Mouse (Mus musculus) liver, embryonic 12.5 days (tissue): Measurements from ENCODE around the gene Rbfox3. TPM values are rescaled to one million over a fixed set of nuclear protein-coding genes. Genes with fewer than 3 reads are reported as not detected.

ENCODE experiments used
- ATAC-seq: fragments of 200-750 bp; cut with Nextera tagmentation; 2 replicates; pipeline ENCODE4 v1.8.0; 2017; ENCODE audit warnings: moderate number of reproducible peaks, mild to moderate bottlenecking, moderate library complexity
- H3K27ac ChIP-seq: fragments of 300-500 bp; sonication (generic); 2 replicates; pipeline ENCODE4 v1.5.1; 2016; ENCODE audit warnings: mild to moderate bottlenecking
- H3K27me3 ChIP-seq: fragments of 300-500 bp; sonication (generic); replicated peaks from 2 replicates; pipeline ENCODE4 v1.6.1; 2016; ENCODE audit warnings: mild to moderate bottlenecking, moderate library complexity
- H3K36me3 ChIP-seq: fragments of 300-500 bp; sonication (generic); 2 replicates; pipeline ENCODE4 v1.6.1; 2016; ENCODE audit warnings: mild to moderate bottlenecking, moderate library complexity
- H3K4me1 ChIP-seq: fragments of 300-500 bp; sonication (generic); 2 replicates; pipeline ENCODE4 v1.6.1; 2016
- H3K4me2 ChIP-seq: fragments of 300-500 bp; sonication (generic); 2 replicates; pipeline ENCODE4 v1.6.1; 2016; ENCODE audit warnings: mild to moderate bottlenecking, moderate library complexity
- H3K4me3 ChIP-seq: fragments of 300-500 bp; sonication (generic); 2 replicates; pipeline ENCODE4 v1.5.1; 2016; ENCODE audit warnings: mild to moderate bottlenecking, moderate library complexity
- H3K9ac ChIP-seq: fragments of 300-500 bp; sonication (generic); 2 replicates; pipeline ENCODE4 v1.6.1; 2016; ENCODE audit warnings: mild to moderate bottlenecking, moderate library complexity
- H3K9me3 ChIP-seq: fragments of 300-500 bp; sonication (generic); replicated peaks from 2 replicates; pipeline ENCODE4 v1.6.1; 2016; ENCODE audit warnings: mild to moderate bottlenecking, moderate library complexity
- WGBS: fragments of 180-500 bp; shearing (Covaris S2); methylation state at CpG from one replicate; pipeline ENCODE4 v1.1.7; 2016; ENCODE audit not compliant: insufficient replicate concordance; 5-methylcytosine and 5-hydroxymethylcytosine counted together
- polyA plus RNA-seq: library from polyadenylated mRNA; unstranded; fragments of >200 nt; fragmentation: Nextera tagmentation; extraction: Ambion mirVana; gene quantifications from 2 replicates; pipeline ENCODE4 v1.2.1, GENCODE M21; 2016

Gene Rbfox3
- polyA plus RNA-seq, 1 experiment from 2014 or later = 0.46 TPM

DNA sequence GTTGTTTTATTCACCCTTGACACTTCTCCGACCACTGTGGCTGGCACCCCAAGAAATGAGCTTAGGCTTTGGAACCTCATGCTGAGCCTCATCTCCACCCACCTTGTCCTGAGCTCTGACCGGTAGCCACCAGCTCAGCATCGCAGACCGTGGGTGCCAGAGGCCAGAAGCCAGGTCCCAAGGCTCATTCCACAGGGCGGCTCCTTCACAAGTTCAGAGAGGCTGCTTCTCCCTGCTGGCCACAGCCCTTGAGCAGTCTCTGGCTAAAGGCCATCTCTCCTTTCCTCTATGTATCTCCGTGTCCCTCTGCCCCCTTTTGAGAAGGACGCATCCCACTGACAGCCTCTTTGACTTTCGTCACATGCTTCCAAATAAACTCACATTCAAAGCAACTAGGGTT is 23.0 kb downstream of the Rbfox3 start:
- ATAC-seq = no peak
- Histone ChIP-seq H3K4me1 (no peaks in the 10 kb centered on the region), H3K9me3 (no peaks in the 10 kb centered on the region), H3K9ac (no peak overlapping the region), H3K36me3 (no peaks in the 10 kb centered on the region), H3K4me3 (no peak overlapping the region), H3K4me2 (no peak overlapping the region), H3K27me3 (peaks cover 8% of the 10 kb centered on the region; the same call in 1 of the 2 replicates), H3K27ac (no peak overlapping the region)
- WGBS = 60% methylated on average over 8 of the region's 8 CpGs

GRCm38 (mm10) chr11:118887206-118887605 is 24.2 kb downstream of the Rbfox3 start:
- Histone ChIP-seq H3K27ac (no peak overlapping the region), H3K9ac (no peak overlapping the region), H3K4me1 (no peaks in the 10 kb centered on the region), H3K4me2 (no peak overlapping the region), H3K9me3 (no peaks in the 10 kb centered on the region), H3K4me3 (no peak overlapping the region), H3K36me3 (no peaks in the 10 kb centered on the region), H3K27me3 (peaks cover 8% of the 10 kb centered on the region; the same call in 1 of the 2 replicates)
- ATAC-seq = no peak

- no peak overlapping the region for H3K27ac ChIP-seq
- no peak overlapping the region for H3K4me3 ChIP-seq
- peaks cover 8% of the 10 kb centered on the region; the same call in 1 of the 2 replicates for H3K27me3 ChIP-seq
- H3K36me3 ChIP-seq = no peaks in the 10 kb centered on the region
- no peaks in the 10 kb centered on the region for H3K9me3 ChIP-seq
- 76% methylated on average over 11 of the region's 11 CpGs for WGBS
- H3K4me2 ChIP-seq = no peak overlapping the region
- H3K9ac ChIP-seq = no peak overlapping the region
- no peak for ATAC-seq
- no peaks in the 10 kb centered on the region for H3K4me1 ChIP-seq
Observed at GRCm38 (mm10) chr11:118886269-118886965, 25.0 kb downstream of the Rbfox3 start.

GRCm38 (mm10) chr11:118885604-118886003 is 25.8 kb downstream of the Rbfox3 start:
- 66% methylated on average over 8 of the region's 8 CpGs for WGBS
- Histone ChIP-seq H3K4me1 (no peaks in the 10 kb centered on the region), H3K27me3 (peaks cover 8% of the 10 kb centered on the region; the same call in 1 of the 2 replicates), H3K36me3 (no peaks in the 10 kb centered on the region), H3K27ac (no peak overlapping the region), H3K4me2 (no peak overlapping the region), H3K4me3 (no peak overlapping the region), H3K9me3 (no peaks in the 10 kb centered on the region), H3K9ac (no peak overlapping the region)
- no peak for ATAC-seq

DNA sequence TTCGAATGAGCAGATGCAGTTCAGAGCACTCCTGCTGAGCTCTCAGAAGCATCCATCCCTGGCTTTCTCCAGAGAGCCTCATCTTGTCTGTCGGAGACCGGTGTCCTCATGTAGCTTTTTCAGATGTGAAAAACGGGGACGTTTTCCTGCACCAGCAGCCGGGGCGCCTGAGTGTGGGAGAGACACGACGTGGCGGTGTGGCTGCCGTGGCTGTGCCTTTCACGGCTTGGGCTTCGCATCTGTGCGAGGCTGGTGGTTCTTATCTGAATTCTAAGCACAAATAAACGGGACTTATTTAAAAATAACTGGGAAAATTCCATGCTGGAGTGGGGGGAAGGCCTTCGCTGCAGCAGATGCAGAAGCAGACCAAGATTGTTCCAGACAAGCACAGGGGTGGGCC is 26.3 kb downstream of the Rbfox3 start:
- Histone ChIP-seq H3K27ac (no peak overlapping the region), H3K4me1 (no peaks in the 10 kb centered on the region), H3K27me3 (peaks cover 8% of the 10 kb centered on the region; the same call in 1 of the 2 replicates), H3K9me3 (no peaks in the 10 kb centered on the region), H3K9ac (no peak overlapping the region), H3K4me3 (no peak overlapping the region), H3K36me3 (no peaks in the 10 kb centered on the region), H3K4me2 (no peak overlapping the region)
- 74% methylated on average over 16 of the region's 16 CpGs for WGBS
- no peak for ATAC-seq

DNA sequence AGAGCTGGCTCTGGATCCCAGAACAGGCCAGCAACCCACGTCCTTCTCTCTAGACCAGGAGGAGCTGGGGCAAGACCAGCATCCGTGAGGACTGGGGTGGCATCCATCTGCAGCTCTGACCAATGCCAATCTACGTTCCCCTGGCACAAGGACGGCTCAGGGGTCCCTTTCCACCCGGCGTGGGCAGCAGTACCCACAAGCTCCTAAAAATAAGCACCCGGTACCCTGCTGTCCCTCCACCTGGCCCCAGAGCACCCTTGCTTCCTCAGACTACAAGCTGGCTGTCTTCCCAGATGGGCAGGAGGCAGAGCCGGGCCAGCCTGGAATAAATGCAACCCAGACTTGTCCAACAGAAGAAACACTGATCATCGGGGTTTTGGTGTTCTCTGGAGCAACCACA is 28.3 kb downstream of the Rbfox3 start:
- Histone ChIP-seq H3K36me3 (no peaks in the 10 kb centered on the region), H3K27me3 (no peaks in the 10 kb centered on the region), H3K4me3 (no peak overlapping the region), H3K9ac (no peak overlapping the region), H3K27ac (no peak overlapping the region), H3K9me3 (no peaks in the 10 kb centered on the region), H3K4me1 (no peaks in the 10 kb centered on the region), H3K4me2 (no peak overlapping the region)
- WGBS = 62% methylated on average over 9 of the region's 9 CpGs
- ATAC-seq = no peak

DNA sequence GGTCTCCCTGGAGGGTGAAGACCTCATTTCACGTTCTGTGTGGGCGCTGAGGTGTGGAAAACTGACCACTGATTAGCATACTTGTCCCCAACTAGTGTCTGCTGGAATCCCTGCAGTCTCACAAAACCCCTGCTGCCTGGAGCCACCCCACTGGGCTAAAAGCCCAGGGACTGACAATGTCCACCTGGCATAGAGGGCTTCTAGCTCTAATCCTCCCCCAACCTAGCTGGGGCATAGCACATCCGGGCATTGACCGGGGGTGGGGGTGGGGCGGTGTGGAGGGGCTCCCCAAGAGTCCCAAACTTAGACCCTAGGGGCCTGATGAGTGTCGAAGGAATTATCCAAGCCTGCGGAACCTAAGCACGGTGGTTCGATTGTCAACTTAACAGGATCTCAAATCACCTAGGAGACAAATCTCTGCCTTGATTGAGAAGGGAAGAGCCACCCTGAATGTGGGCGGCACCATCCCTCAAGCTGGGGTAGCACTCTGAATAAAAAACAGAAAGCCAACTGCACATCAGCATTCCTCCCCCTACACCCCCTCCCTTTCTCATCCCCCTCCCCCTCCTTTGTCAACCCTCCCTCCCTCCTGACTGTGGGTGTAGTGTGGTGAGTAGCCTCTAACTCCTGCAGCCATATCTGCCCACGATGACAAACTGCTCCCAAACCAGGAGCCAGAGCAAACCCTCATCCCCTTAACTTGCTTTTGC is 29.5 kb downstream of the Rbfox3 start:
- H3K27ac ChIP-seq = no peak overlapping the region
- WGBS = 25% methylated on average over 11 of the region's 11 CpGs
- H3K4me1 ChIP-seq = no peaks in the 10 kb centered on the region
- no peaks in the 10 kb centered on the region for H3K27me3 ChIP-seq
- H3K9me3 ChIP-seq = no peaks in the 10 kb centered on the region
- H3K4me2 ChIP-seq = no peak overlapping the region
- no peaks in the 10 kb centered on the region for H3K36me3 ChIP-seq
- H3K4me3 ChIP-seq = no peak overlapping the region
- no peak for ATAC-seq
- H3K9ac ChIP-seq = no peak overlapping the region

DNA sequence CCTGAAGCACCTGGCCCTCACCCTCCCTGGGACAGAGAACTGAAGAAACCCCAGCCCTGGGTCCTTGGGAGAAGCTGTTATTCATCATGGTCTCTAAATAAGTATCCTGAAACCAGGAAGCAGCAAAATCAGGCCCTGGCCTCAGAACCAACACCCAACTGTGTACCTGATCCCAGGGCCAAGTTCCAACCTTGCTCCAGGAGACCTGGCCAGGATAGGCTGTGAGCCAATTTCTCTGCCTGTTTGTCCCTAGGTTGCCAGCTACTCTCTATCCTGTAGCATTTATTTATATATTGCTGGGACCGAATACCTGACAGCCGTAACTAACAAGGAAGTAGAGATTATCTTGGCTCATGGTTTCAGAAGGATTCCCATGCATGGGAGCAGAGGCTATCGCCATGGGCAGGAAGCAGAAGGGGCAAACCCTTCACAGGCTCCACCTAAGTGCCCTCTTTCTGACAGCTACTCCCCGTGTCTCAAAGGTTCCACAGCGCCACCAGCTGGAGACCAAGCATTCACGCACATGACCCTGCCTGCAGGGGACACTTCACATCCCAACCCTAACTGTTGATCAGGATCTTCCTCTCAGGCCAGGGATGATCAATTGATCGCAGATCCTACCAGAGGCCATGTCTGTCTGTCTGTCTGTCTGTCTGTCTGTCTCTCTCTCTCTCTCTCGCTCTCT is 31.8 kb downstream of the Rbfox3 start:
- WGBS = 71% methylated on average over 8 of the region's 8 CpGs
- no peak overlapping the region for H3K27ac ChIP-seq
- no peaks in the 10 kb centered on the region for H3K4me1 ChIP-seq
- no peak overlapping the region for H3K4me3 ChIP-seq
- H3K9ac ChIP-seq = no peak overlapping the region
- no peak for ATAC-seq
- H3K36me3 ChIP-seq = no peaks in the 10 kb centered on the region
- no peaks in the 10 kb centered on the region for H3K27me3 ChIP-seq
- no peaks in the 10 kb centered on the region for H3K9me3 ChIP-seq
- no peak overlapping the region for H3K4me2 ChIP-seq

DNA sequence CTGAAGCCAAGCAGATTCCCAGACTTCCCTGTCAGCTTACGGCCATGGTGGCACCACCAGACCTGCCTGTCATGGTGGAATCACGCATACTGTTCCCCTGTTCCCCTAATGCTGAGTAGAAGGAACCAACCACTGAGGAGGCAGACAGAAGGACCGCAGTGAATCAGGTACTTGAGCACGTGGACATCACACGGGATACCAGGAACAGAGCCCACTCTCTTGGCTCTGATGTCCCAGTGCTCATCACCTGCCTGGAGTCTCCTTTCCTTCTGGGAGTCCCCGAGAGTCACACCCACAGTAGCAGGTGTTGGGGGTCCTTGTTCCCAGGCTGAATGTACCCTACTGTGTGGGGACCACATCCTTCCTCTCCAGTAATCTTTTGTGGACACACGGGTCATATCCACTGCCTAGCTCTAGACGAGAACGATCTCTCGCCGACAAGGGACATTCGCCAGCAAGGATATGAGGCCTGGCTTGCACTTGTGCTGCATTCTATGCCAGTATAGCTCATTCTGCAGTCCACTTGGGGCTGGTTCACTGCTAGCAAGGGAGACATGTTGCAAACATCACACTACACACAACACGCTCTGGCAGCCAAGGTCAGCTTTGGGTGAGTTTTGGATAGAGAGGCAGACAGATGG is 32.7 kb downstream of the Rbfox3 start:
- 79% methylated on average over 13 of the region's 13 CpGs for WGBS
- no peak overlapping the region for H3K27ac ChIP-seq
- no peak overlapping the region for H3K4me3 ChIP-seq
- no peak overlapping the region for H3K9ac ChIP-seq
- H3K27me3 ChIP-seq = no peaks in the 10 kb centered on the region
- no peaks in the 10 kb centered on the region for H3K4me1 ChIP-seq
- H3K9me3 ChIP-seq = no peaks in the 10 kb centered on the region
- H3K4me2 ChIP-seq = no peak overlapping the region
- no peaks in the 10 kb centered on the region for H3K36me3 ChIP-seq
- no peak for ATAC-seq

- Histone ChIP-seq H3K9me3 (no peaks in the 10 kb centered on the region), H3K4me2 (no peak overlapping the region), H3K4me1 (no peaks in the 10 kb centered on the region), H3K36me3 (no peaks in the 10 kb centered on the region), H3K27me3 (no peaks in the 10 kb centered on the region), H3K9ac (no peak overlapping the region), H3K27ac (no peak overlapping the region), H3K4me3 (no peak overlapping the region)
- ATAC-seq = no peak
- 50% methylated on average over 5 of the region's 5 CpGs for WGBS
Observed at GRCm38 (mm10) chr11:118875243-118875897, 36.0 kb downstream of the Rbfox3 start.

DNA sequence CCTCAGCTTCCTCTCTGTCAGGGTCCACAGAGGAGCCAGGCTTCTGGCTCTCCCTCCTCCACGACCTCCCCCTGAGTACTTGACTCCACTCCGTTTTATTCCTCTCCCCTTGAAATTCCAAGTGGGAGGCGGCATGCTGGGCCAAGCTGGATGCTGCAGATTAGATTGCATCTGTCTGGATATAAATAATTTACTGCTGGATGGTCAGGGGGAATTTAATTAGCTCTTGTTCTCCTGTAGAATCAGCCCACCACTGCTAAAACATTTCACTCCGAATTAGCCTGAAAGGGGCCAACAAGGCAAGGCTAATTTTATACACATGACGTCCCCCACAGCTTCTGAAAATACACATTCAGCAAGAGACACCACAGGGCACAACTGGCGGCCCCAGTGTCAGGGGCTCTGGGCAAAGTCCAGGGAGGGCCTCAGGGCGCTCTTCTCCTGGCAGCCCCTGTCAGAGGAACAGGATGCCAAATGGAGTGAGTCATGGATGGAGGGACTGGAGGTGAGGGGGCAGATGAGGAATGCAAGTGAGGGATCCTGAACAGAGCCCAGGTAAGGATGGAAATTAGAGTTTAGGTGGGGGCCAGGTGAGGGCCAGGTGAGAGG is 36.8 kb downstream of the Rbfox3 start:
- Histone ChIP-seq H3K4me1 (no peaks in the 10 kb centered on the region), H3K27me3 (no peaks in the 10 kb centered on the region), H3K4me2 (no peak overlapping the region), H3K9me3 (no peaks in the 10 kb centered on the region), H3K36me3 (no peaks in the 10 kb centered on the region), H3K9ac (no peak overlapping the region), H3K27ac (no peak overlapping the region), H3K4me3 (no peak overlapping the region)
- no peak for ATAC-seq
- WGBS = 34% methylated on average over 7 of the region's 7 CpGs
